Comparison of ENCODE assay signal across 8 mouse cellular contexts in genomic region chr3:63570607-63571353, GRCm38 (mm10).
DNase-seq lines count a peak whose midpoint lies in the region; ATAC-seq lines count a peak whose summit lies in the region.
"Had no signal": no experiment of that assay in that cellular context is flagged by ENCODE, and none has a peak within 500 bp of the region (broad histone marks: within the 10 kb centered on the region; RNA-seq: fewer than 3 reads in every experiment).

No protein-coding gene starts in this region.

- H3K4me2 ChIP-seq in midbrain, embryonic 15.5 days: no peak overlapping the region
- H3K4me2 ChIP-seq in stomach, embryonic 16.5 days (ENCODE audit: low read depth, low read length): no peak overlapping the region

- peak; percentile 30 for DNase-seq in adipocyte (ENCODE audit: low spot score)
- DNase-seq in cerebellum, adult 9-10 months: peak; percentile 61
- peak; percentile 76 to 77 for DNase-seq in frontal cortex, postnatal 25 days (ENCODE audit: low spot score in 2 of 2)
- DNase-seq in kidney, adult 18-20 months: peak; percentile 78
- peak; percentile 84 for DNase-seq in left cerebral cortex, postnatal 4 days

- H3K27me3 ChIP-seq in midbrain, embryonic 15.5 days (replicated peaks): no peaks in the 10 kb centered on the region
- H3K27me3 ChIP-seq in stomach, embryonic 16.5 days (ENCODE audit: control insufficient read depth, insufficient read depth, low read length): no peaks in the 10 kb centered on the region
- H3K27me3 ChIP-seq: megakaryocyte, embryonic 14.5 days had no signal

- no peak overlapping the region for H3K4me3 ChIP-seq in midbrain, embryonic 15.5 days
- H3K4me3 ChIP-seq in stomach, embryonic 16.5 days (replicated peaks; ENCODE audit: low read length): no peak overlapping the region
- H3K4me3 ChIP-seq: megakaryocyte, embryonic 14.5 days had no signal

- intact Hi-C loops in left cerebral cortex, postnatal 4 days (cut with DNase I): loop anchor here (2.0 kb wide), 1 partner anchor 298 kb away; no protein-coding TSS in a partner anchor

- WGBS in midbrain, embryonic 15.5 days: 48% methylated on average over 7 of the region's 7 CpGs
- WGBS in stomach, embryonic 16.5 days: 38% methylated on average over 7 of the region's 7 CpGs

- H3K9me3 ChIP-seq in midbrain, embryonic 15.5 days: no peaks in the 10 kb centered on the region
- H3K9me3 ChIP-seq in stomach, embryonic 16.5 days (replicated peaks; ENCODE audit: control insufficient read depth, low read length): no peaks in the 10 kb centered on the region
- H3K9me3 ChIP-seq: megakaryocyte, embryonic 14.5 days had no signal

- no peaks in the 10 kb centered on the region for H3K36me3 ChIP-seq in midbrain, embryonic 15.5 days (replicated peaks)
- no peaks in the 10 kb centered on the region for H3K36me3 ChIP-seq in stomach, embryonic 16.5 days (ENCODE audit: control insufficient read depth, insufficient read depth, low read length)

- H3K9ac ChIP-seq in midbrain, embryonic 15.5 days: no peak overlapping the region
- H3K9ac ChIP-seq in stomach, embryonic 16.5 days (ENCODE audit: low read length): no peak overlapping the region

- H3K27ac ChIP-seq in midbrain, embryonic 15.5 days: no peak overlapping the region
- no peak overlapping the region for H3K27ac ChIP-seq in stomach, embryonic 16.5 days (ENCODE audit: low read length)

- peak; percentile 84 for ATAC-seq in midbrain, embryonic 15.5 days (replicated peaks)
- ATAC-seq in stomach, embryonic 16.5 days (ENCODE audit: insufficient read depth, low FRiP score): peak; percentile 75

- H3K4me1 ChIP-seq in midbrain, embryonic 15.5 days: peaks cover 3% of the 10 kb centered on the region; the same call in 1 of the 2 replicates
- no peaks in the 10 kb centered on the region for H3K4me1 ChIP-seq in stomach, embryonic 16.5 days (ENCODE audit: control insufficient read depth, insufficient read depth, low read length)
- H3K4me1 ChIP-seq: megakaryocyte, embryonic 14.5 days had no signal

Comparison
In these comparisons a context has a peak if more than half of its experiments do, and no peak if none do; other contexts are left out.
1. DNase-seq: peak in every context shown above with its lines; median percentile 84 in left cerebral cortex, postnatal 4 days; 78 in kidney, adult 18-20 months; 76 in frontal cortex, postnatal 25 days; 61 in cerebellum, adult 9-10 months; 30 in adipocyte.